Mouse (Mus musculus) cerebellum, postnatal 4 days (tissue): ENCODE results near the gene A1cf.

Experiments used
- DNase-seq, 2 experiments: peaks; one replicate each; pipeline ENCODE4 v3.0.0; 2022; ENCODE audit warnings: low spot score in 2 of 2, mixed read lengths in 1 of 2

A1cf gene

DNA sequence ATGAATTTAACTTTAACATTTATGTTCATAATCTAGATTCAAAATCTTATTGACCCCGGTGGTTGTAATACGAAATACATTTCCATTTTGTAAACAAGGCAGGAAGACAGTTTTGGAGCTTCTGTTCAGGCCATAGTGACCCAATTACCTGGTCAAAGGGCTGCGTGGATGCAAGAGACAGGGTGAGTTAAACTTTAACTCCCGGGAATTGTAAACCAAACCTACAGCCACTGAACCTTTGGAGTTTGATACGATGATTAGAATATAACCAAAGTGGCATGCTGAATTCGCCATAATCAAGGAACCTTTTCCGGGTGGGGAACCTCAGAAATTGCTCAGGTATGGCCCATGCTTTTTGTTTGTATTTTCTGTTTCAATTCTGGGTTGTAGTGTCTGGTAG is at the start of gene A1cf:
TSS of gene A1cf (plus strand) at position 244 of the 400 bp plus-strand sequence.
- no peak for DNase-seq

GRCm38 (mm10) chr19:31834250-31834649 is 34.3 kb upstream of the A1cf start:
- no peak for DNase-seq

GRCm38 (mm10) chr19:31861909-31862308 is 6.7 kb upstream of the A1cf start:
- no peak for DNase-seq

DNA sequence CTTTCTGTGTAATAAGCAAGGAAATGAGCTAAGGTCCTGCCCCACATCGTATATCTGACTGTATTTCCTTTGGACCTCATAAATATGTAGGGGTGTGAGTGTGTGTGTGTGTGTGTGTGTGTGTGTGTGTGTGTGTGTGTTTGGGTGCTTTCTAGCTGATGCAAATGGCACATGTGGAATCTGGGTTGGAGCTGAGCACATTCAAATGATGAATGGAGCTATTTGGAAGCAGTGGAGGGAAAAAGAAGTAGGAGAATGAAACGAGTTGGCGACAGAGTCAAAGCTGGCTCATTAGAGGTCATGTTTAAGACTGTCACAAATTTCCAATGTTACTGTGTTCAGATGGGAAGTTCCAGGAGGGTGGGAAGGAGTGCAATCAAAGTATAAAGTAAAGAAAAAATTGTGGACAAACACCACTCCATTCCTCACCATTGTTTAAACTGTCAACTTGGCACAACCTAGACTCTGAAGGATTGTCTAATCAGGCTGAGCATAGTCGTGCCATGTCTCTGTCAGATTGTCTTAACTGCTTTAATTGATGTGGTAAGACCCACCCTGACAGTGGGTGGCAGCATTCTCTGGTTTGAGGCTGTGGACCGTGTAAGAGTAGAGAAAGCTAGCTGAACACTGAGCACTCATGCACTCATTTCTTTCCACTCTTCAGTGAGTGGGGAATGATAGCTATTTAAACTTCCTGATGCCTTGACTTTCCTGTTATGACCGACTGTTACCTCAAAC is 5.9 kb upstream of the A1cf start:
- no peak for DNase-seq

- no peak for DNase-seq
Observed at GRCm38 (mm10) chr19:31865451-31865850, 3.1 kb upstream of the A1cf start.

- DNase-seq: no peak
Observed at GRCm38 (mm10) chr19:31868076-31868475, 488 bp upstream of the A1cf start.

GRCm38 (mm10) chr19:31868971-31869370 is 407 bp downstream of the A1cf start:
- no peak for DNase-seq

- DNase-seq: no peak
Observed at GRCm38 (mm10) chr19:31871377-31871776, 2.8 kb downstream of the A1cf start.

DNA sequence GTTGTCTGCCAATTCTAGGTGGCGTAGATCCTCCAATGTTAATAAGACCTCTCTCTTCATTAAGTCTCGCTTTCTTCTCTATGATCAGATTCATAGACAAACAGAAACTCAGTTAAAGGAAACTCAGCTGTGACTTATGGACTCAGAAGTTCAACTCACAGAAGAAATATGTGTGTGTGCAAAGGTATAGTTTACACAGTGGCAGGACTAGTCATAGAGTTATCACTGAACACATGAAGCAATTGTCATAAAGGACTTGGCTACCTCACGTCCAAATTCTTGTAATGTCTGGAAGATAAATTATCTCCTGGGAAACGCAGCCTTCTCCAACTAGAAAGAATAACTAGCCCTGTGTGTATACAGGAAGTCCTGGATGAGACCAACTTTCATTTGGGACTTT is 9.4 kb downstream of the A1cf start:
- no peak for DNase-seq

DNA sequence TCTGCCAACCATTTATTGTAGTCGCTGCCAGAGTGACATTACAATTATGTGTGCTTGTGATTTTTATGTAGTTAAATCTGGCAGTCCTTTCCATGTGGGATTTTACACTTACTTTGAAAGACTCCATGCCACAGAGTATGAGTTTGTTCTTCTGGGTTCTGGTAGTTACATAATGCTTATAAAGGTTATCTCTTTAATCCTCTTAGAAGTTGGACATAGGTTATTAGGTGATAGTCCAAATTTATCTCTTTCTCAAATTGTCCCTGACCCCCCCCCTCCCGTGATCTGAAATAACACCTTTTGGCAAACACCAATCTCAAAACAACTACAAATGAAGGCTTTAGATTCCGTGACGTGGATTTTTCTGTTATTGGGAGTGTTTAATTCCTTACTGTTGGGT is 16.0 kb downstream of the A1cf start:
- no peak for DNase-seq

GRCm38 (mm10) chr19:31887275-31887674 is 18.7 kb downstream of the A1cf start:
- no peak for DNase-seq

DNA sequence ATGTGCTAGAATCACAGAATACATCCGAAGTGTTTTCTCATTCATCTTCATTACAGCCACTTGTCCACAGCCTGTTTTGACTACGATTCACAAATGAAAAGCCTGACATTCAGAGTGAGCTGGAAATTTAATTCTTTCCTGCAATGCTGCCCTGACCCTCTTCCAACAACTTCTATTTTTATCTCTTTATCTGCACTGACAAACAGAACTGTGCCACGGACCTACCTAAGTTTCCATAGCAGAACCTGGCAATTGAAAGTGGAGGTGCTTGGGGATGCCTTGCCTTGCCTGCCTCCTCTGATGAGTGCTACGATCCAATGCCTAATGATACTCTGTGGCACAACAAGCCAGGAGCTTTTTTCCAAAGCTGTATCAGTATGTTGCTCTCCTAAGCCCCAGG is 21.4 kb downstream of the A1cf start:
- no peak for DNase-seq

GRCm38 (mm10) chr19:31891001-31891893 is 22.7 kb downstream of the A1cf start:
- DNase-seq: no peak

DNA sequence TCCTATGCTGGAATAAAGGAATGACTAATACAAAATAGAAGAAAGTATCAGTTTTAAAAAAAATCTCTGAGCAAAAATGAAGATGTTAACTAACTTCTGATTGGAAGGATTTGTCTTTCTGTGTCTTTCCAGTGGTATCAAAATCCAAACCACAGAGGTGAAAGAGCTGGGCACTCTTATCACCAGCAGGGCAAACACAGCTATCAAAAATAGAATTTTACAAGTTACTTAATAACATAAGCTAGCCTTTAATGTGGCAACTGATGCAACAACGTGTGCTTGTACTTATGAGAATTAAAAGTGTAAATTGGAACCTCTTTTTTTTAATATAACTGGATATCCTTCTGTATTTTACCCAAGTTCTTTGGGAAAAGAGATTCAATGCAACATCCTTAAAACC is 27.4 kb downstream of the A1cf start:
- no peak for DNase-seq

DNA sequence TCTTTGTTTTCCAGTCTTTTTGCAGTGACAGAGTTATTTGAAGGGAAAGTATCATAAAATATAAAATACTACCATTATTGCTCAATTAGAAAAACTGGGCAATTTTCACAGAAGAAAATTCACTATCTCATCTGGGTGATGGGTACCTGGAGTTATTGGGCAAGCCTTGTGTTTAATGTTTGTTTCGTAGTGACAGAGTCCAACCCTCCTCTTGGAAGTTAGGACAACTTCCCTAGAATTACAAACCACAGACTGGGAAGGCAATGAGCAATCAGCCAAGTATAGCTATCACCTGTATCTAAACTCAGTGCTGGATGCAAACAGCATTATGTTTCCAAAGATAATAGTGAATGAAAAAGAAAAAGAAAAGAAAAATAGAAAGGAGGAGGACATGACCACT is 28.1 kb downstream of the A1cf start:
- DNase-seq: no peak

DNA sequence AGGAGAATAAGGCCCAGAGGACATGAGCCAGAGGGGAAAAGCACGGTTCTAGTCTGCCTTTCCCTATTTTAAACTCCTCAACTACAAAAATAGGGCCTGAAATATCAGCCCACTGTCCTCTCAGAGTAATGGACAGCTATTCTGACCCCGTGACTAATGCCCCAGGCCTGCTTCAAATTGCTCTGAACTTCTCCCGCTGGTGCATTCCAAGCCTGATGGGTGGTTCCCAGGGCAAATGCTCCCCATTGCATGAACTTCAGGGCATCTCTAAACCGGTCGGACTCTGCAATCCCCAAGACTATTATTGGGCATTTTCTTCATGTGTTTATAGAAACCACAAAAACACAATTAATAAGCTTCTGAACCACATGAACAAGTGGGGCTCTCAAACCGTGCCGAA is 37.1 kb downstream of the A1cf start:
- DNase-seq: no peak

DNA sequence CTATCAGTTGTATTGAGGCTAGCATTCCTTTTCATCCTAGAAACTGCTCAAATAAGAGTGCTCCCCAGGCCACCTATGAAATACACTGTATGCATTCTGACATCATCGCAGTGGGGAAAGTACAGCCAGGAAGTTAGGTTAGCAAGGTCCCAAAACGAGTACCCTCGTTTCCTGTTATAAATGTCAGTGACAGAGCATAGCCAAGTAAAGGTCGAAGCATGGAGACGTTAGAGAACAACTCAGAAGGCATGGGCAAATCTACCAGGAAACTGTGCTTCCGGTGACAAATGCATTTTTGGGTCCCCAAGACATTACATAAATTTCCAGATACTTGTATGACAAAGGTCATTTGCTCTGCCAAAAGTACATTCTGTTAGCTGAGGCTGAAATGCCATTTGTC is 41.9 kb downstream of the A1cf start:
- no peak for DNase-seq

GRCm38 (mm10) chr19:31913946-31914345 is 45.4 kb downstream of the A1cf start:
- no peak for DNase-seq

GRCm38 (mm10) chr19:31920357-31920756 is 51.8 kb downstream of the A1cf start:
- no peak for DNase-seq

- DNase-seq: no peak
Observed at GRCm38 (mm10) chr19:31921852-31922251, 53.3 kb downstream of the A1cf start.

DNA sequence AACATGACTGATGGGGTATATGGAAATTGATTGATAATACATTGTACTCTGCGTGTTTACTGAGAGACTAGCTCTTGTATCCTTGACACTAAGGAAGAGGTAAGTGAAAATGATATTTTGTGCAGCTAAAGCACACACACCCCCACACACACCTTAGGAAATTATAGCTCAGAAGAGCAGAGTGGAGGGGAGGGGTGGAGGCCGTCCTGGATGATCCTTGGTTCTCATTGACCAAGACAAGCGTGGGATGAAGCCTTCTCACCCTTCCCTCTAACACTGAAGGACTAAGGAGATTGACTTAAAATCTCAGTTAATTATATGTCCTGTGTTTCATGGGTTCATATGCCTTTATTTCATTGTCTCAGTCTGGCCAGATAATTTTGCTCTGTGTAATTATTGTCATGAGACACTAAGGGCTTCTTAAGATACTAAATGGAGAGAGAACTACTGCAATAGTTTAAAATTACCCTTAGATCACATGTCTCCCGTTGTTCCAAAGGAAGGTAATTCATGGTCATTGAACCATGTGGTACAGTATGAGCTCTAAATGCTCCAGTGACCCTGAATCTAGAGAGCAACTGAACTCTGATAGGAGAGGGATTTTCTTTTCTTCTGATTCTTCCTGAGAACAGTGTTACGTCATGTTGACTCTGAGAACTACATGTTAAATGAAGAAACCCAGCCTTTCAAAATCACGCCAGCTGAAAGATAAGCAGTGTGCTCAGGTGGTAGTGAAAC is 55.2 kb downstream of the A1cf start:
- DNase-seq: no peak

DNA sequence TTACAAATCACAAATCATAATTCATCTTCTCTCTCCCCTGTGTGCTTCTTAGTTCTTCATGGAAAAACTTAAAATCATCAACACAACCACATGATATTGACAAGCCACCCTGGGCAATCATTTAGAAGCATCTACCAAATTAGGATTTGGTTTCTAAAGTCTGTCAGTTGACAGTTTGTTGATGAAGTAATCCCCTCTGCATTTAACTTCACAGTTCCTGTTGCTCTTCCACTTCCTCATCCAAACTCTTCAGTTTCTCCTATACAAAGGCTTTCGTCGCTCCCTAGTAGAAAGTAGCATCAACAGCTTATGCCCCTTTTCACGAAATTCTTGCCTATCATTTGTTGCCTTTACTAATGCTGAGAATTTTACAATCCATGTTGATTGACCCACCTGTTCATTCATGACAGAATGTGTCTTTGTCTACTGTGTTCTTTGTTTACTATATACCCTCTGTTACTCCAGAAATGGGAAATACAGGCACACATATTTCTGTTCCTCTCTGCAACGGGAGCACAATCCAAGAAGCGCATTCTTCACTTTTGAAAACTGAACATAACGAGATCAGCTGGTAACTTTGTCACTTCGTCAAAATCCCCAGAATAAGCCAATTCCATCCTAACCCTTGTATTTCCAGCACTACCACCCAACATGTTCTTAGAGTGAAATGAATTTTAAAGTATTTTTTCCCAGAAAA is 82.4 kb downstream of the A1cf start:
- DNase-seq: no peak
